Mouse (Mus musculus) large intestine, adult 2 months (tissue): ENCODE data around the gene Snrnp70. TPM values are rescaled to one million over a fixed set of nuclear protein-coding genes. Genes with fewer than 3 reads are reported as not detected.
A peak's percentile ranks its signal among the peaks of the same experiment; 100 is the strongest.
"Not testable (repeated sequence)": the region's sequence is repeated elsewhere in the genome, so short reads cannot be mapped to it uniquely, and the experiment has no call there.

Source experiments
- DNase-seq: peaks from one replicate; pipeline ENCODE4 v3.0.0-alpha.2; 2012; ENCODE audit warnings: low read depth, low spot score
- WGBS: fragments of 180-500 bp; shearing (Covaris S2); methylation state at CpG from one replicate; pipeline ENCODE4 v1.1.7; 2018; 5-methylcytosine and 5-hydroxymethylcytosine counted together
- polyA plus RNA-seq: library from polyadenylated mRNA; depleted of rRNA; stranded (reverse); fragments of >200 nt; gene quantifications from 2 replicates; pipeline ENCODE4 v1.2.3, GENCODE M21; 2012

The Snrnp70 gene
- polyA plus RNA-seq, 1 experiment = 102 TPM

GRCm38 (mm10) chr7:45413113-45413863 lies 17.7 kb upstream of the Snrnp70 start, which contains the start of gene Ntf5:
Gene Ntf5 (plus strand): TSS chr7:45413695.
- no peak for DNase-seq
- WGBS = 2% methylated on average over 42 of the region's 45 CpGs

GRCm38 (mm10) chr7:45412421-45412820 lies 16.9 kb upstream of the Snrnp70 start:
- no peak for DNase-seq
- WGBS = 74% methylated on average over 2 of the region's 2 CpGs

- 80% methylated on average over 8 of the region's 8 CpGs for WGBS
These were observed 14.1 kb upstream of the Snrnp70 start for GRCm38 (mm10) chr7:45409497-45410163.

GRCm38 (mm10) chr7:45408949-45409348 lies 13.4 kb upstream of the Snrnp70 start:
- WGBS = 85% methylated on average over 17 of the region's 17 CpGs
- no peak for DNase-seq

More at GRCm38 (mm10) chr7:45409497-45410163, 14.1 kb upstream of the Snrnp70 start:
- DNase-seq = no peak

- no peak for DNase-seq
- whole genome bisulfite sequencing = 64% methylated on average over 7 of the region's 7 CpGs
These were observed 12.8 kb upstream of the Snrnp70 start for GRCm38 (mm10) chr7:45408351-45408750.

- 73% methylated on average over 10 of the region's 10 CpGs for WGBS
- no peak for DNase-seq
These were observed 12.3 kb upstream of the Snrnp70 start for GRCm38 (mm10) chr7:45407836-45408235.

GRCm38 (mm10) chr7:45406157-45407156 lies 10.9 kb upstream of the Snrnp70 start:
- 1% methylated on average over 114 of the region's 114 CpGs for WGBS
- no peak for DNase-seq

GRCm38 (mm10) chr7:45405091-45406075 lies 9.8 kb upstream of the Snrnp70 start, which contains the start of gene Kcna7:
Gene Kcna7 (plus strand): TSS chr7:45405653.
- WGBS = 9% methylated on average over 28 of the region's 28 CpGs

GRCm38 (mm10) chr7:45403532-45404261 lies 8.2 kb upstream of the Snrnp70 start:
- DNase-seq = peak; percentile 63
- 39% methylated on average over 6 of the region's 6 CpGs for WGBS

More at GRCm38 (mm10) chr7:45405091-45406075, 9.8 kb upstream of the Snrnp70 start, which contains the start of gene Kcna7:
- peak; percentile 21 for DNase-seq

GRCm38 (mm10) chr7:45401521-45402085 lies 6.1 kb upstream of the Snrnp70 start:
- WGBS = 58% methylated on average over 10 of the region's 10 CpGs
- DNase-seq = no peak

GRCm38 (mm10) chr7:45396787-45397186 lies 1.2 kb upstream of the Snrnp70 start:
- 57% methylated on average over 2 of the region's 2 CpGs for WGBS
- DNase-seq = no peak

GRCm38 (mm10) chr7:45396337-45396775 lies 814 bp upstream of the Snrnp70 start:
- not testable (repeated sequence) for DNase-seq
- 2% methylated on average over 3 of the region's 3 CpGs for WGBS

- WGBS = under 1% methylated on average over 19 of the region's 20 CpGs
- DNase-seq = peak; percentile 8
These were observed 407 bp downstream of the Snrnp70 start for GRCm38 (mm10) chr7:45395129-45395541.

GRCm38 (mm10) chr7:45386077-45386476 lies 9.5 kb downstream of the Snrnp70 start:
- no peak for DNase-seq
- WGBS = 97% methylated on average over 3 of the region's 3 CpGs

- no peak for DNase-seq
- WGBS = 86% methylated on average over 1 of the region's 1 CpGs
These were observed 19.5 kb downstream of the Snrnp70 start for GRCm38 (mm10) chr7:45376057-45376456.

GRCm38 (mm10) chr7:45374620-45375019 lies 20.9 kb downstream of the Snrnp70 start:
- no peak for DNase-seq
- 84% methylated on average over 8 of the region's 8 CpGs for WGBS

- no peak for DNase-seq
- WGBS = 68% methylated on average over 5 of the region's 5 CpGs
These were observed 23.2 kb downstream of the Snrnp70 start for GRCm38 (mm10) chr7:45372371-45372770.
